Mouse (Mus musculus) hindbrain, embryonic 10.5 days (tissue): ENCODE measurements around the gene Plpp1. TPM values are rescaled to one million over a fixed set of nuclear protein-coding genes. Genes with fewer than 3 reads are reported as not detected.

Source experiments
- DNase-seq: peaks from one replicate; pipeline ENCODE4 v3.0.0-alpha.2; 2017; ENCODE audit warnings: low spot score
- H3K27ac ChIP-seq: fragments of 300-500 bp; sonication (generic); 2 replicates; pipeline ENCODE4 v1.5.1; 2016; ENCODE audit warnings: mild to moderate bottlenecking, moderate library complexity
- H3K27me3 ChIP-seq: fragments of 300-500 bp; sonication (generic); 2 replicates; pipeline ENCODE4 v1.6.1; 2016; ENCODE audit warnings: mild to moderate bottlenecking; ENCODE audit not compliant: poor library complexity, insufficient read depth, severe bottlenecking
- H3K36me3 ChIP-seq: fragments of 300-500 bp; sonication (generic); 2 replicates; pipeline ENCODE4 v1.6.1; 2016; ENCODE audit warnings: mild to moderate bottlenecking, moderate library complexity
- H3K4me1 ChIP-seq: fragments of 300-500 bp; sonication (generic); replicated peaks from 2 replicates; pipeline ENCODE4 v1.6.1; 2016; ENCODE audit warnings: mild to moderate bottlenecking
- H3K4me3 ChIP-seq: fragments of 300-500 bp; sonication (generic); 2 replicates; pipeline ENCODE4 v1.5.1; 2016; ENCODE audit warnings: mild to moderate bottlenecking, moderate library complexity
- H3K9me3 ChIP-seq: fragments of 300-500 bp; sonication (generic); 2 replicates; pipeline ENCODE4 v1.6.1; 2016; ENCODE audit warnings: mild to moderate bottlenecking, moderate library complexity
- WGBS: fragments of 180-500 bp; shearing (Covaris S2); methylation state at CpG from one replicate; pipeline ENCODE4 v1.1.7; 2016; 5-methylcytosine and 5-hydroxymethylcytosine counted together
- polyA plus RNA-seq: library from polyadenylated mRNA; unstranded; fragments of >200 nt; fragmentation: Nextera tagmentation; extraction: Ambion mirVana; gene quantifications from 2 replicates; pipeline ENCODE4 v1.2.1, GENCODE M21; 2016

Plpp1 gene
- polyA plus RNA-seq, 1 experiment from 2014 or later, result 25.5 TPM

DNA sequence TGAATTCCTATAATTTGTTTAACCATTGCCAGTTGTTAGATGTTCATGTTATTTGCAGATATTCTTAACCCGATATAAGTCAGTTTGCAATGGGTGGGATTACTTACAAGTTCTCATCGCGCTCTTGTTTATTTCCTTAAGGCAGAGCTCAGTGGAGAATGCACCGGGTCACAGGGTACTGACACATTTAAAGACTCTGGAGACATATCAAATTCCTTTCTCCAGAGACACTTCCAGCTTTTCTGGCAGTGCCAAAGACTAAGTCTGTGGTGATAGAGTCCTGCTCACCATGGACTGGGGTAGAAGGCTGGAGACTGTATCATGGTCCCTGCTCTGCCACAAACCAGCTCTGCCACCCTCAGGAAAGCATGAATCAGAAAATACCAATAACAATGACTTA is 38.0 kb upstream of the Plpp1 start:
- no peak for DNase-seq
- 0 out of 2 replicates have a peak, but pooled peaks cover 5% of the 10 kb centered on the region for H3K36me3 ChIP-seq
- no peak overlapping the region for H3K27ac ChIP-seq
- H3K27me3 ChIP-seq, result no peaks in the 10 kb centered on the region
- no peak overlapping the region for H3K4me3 ChIP-seq
- 0 out of 2 replicates have a peak, but pooled peaks cover 5% of the 10 kb centered on the region for H3K4me1 ChIP-seq
- WGBS, result 72% methylated on average over 4 of the region's 4 CpGs
- peaks cover 18% of the 10 kb centered on the region for H3K9me3 ChIP-seq

DNA sequence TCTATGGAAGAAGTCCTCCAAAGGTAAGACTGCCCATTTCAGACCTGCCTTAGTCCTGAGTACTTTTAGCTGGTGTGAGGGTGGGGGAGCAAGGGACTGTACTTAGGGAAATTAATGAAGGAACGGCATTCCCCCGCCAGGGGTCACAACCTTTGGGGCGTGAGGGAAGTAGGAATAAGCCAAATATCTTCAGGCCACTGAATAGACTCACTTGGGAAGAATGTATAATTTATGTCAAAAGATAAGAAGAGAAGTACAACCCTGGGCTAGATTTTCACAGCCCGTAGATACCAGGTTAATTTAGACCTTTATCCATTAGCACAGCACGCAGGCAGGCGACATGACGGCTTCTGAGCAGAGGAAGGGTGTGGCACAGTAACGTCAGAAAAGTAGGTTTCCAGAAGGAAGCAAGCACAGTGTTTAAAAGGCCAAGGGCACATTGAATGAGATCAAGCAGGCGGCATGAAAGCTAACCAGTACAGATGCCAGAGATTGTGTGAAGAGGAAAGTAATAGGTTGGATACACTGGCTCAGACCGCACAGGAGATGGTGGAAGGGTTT is 37.0 kb upstream of the Plpp1 start:
- H3K36me3 ChIP-seq, result 0 out of 2 replicates have a peak, but pooled peaks cover 8% of the 10 kb centered on the region
- 0 out of 2 replicates have a peak, but pooled peaks cover 5% of the 10 kb centered on the region for H3K4me1 ChIP-seq
- DNase-seq, result no peak
- no peak overlapping the region for H3K4me3 ChIP-seq
- peaks cover 26% of the 10 kb centered on the region for H3K9me3 ChIP-seq
- no peaks in the 10 kb centered on the region for H3K27me3 ChIP-seq
- 82% methylated on average over 10 of the region's 10 CpGs for WGBS
- no peak overlapping the region for H3K27ac ChIP-seq

DNA sequence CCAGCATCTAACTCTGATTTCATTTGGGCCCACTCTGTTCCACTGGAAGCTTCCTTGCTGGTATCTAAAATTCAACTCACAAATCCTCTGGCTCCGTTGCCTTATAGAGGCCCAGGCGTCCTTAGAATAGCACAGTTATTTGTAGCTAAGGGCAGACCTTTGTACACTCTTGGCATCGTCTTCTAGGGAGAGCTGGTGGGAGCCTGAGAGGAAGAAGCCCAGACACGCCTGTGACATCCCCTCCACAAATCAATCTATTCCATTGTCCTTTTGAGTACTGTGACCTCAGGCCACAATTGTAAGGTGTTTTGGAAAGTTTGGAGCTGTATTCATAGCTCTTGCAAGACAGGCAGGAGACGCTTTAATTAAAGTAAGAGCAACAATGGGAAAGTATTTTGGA is 36.0 kb upstream of the Plpp1 start:
- DNase-seq, result no peak
- Histone ChIP-seq H3K9me3 (peaks cover 26% of the 10 kb centered on the region), H3K36me3 (0 out of 2 replicates have a peak, but pooled peaks cover 8% of the 10 kb centered on the region), H3K4me1 (0 out of 2 replicates have a peak, but pooled peaks cover 5% of the 10 kb centered on the region), H3K27ac (no peak overlapping the region), H3K27me3 (no peaks in the 10 kb centered on the region), H3K4me3 (no peak overlapping the region)
- WGBS, result 80% methylated on average over 5 of the region's 5 CpGs

DNA sequence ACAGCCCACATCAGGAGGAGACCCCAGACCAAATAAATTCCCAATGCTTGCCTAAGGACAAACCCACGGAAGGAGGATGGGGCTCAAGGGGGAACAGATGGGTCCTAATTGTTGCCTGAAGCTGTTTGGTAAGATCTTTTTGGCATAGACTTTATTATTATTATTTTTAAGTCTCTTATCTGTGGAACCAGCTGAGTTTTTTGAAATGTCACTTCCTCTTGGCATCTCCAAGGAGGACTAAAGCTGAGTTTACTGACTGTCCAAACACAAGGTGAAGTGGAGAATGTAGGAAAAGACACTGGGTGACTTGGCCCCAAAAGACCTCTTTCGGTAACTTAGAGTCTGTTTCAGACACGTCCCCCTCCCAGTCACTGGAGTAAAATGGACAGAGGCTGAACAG is 34.9 kb upstream of the Plpp1 start:
- H3K27me3 ChIP-seq, result no peaks in the 10 kb centered on the region
- 0 out of 2 replicates have a peak, but pooled peaks cover 8% of the 10 kb centered on the region for H3K36me3 ChIP-seq
- peaks cover 10% of the 10 kb centered on the region for H3K4me1 ChIP-seq
- peaks cover 26% of the 10 kb centered on the region for H3K9me3 ChIP-seq
- no peak overlapping the region for H3K4me3 ChIP-seq
- WGBS, result 89% methylated on average over 3 of the region's 3 CpGs
- no peak overlapping the region for H3K27ac ChIP-seq
- no peak for DNase-seq

DNA sequence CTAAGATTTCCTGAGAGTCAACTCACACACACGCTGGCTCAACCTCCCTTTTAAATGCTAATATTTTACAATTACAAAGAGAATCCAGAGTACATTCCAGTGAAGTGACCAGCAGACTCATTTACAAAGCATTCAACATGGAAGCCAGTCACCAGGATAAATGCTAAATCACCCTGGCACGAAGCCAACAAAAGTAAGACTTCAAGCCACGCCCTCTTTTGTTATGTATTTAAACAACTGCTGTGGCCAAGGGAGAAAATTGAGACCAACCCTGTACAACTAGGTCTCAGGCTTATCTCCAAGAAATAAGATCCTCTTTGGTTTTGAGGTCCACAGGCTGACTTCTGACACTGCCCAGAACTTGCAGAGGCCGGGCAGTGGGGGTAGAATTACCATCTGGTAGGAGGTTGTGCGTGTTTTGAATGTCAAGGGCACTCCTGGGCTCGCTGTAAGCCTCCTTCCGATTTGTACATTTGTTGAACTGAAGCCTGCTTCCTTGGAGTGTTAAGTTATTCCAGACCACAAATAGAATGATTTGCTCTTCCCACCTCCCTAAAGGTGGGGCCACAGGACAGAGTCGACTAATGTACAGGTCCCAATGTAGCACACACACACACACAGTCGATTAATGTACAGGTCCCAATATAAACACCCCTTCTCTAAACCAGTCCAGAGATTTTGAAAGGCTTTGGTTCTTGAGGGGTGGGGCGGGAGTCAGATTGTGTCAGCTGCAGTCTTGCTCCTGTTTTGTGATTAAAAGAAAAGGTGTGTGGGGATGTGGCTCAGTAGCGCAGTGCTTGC is 29.9 kb upstream of the Plpp1 start:
- WGBS, result 40% methylated on average over 11 of the region's 11 CpGs
- Histone ChIP-seq H3K4me3 (no peak overlapping the region), H3K27ac (peak overlapping the region; percentile 64; the same call in 1 of the 2 replicates), H3K9me3 (peaks cover 26% of the 10 kb centered on the region), H3K4me1 (peaks cover 20% of the 10 kb centered on the region), H3K36me3 (0 out of 2 replicates have a peak, but pooled peaks cover 8% of the 10 kb centered on the region), H3K27me3 (no peaks in the 10 kb centered on the region)
- peak; percentile 38 for DNase-seq

DNA sequence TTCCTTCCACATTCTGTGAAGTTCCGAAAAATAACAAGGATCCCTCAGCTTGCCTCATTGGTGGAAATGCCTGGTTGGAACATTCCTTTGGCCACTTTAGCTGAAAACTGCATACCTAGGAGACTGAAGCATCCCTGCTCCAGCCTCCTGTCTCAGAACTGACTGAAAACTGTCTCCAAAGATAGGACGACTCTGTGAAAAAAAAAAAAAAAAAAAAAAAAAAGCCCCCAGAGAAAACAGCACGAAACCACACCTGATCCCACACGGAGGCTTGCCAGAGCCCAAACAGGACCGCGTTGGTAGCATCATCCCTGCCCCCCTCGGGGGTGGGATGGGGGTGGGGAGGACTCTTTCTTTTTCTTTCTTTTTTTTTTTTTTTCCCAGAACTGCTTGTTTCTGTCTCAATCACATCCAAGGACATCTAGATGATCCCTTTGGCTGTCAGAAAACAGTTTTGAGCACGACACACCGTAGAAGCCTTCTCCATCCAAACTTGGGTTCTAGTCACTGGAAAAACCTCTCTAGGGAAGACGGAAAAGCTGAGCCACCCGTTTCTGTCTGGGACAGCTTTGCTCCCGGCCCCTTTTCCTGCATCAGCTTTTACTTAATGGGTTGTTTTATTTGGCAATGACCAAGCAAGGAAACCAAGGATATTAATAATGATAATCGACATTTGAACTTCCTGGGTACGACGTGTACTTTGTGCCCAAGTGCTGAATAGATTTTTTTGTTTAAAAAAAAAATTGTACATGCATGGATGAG is 29.0 kb upstream of the Plpp1 start:
- Histone ChIP-seq H3K9me3 (peaks cover 17% of the 10 kb centered on the region), H3K4me1 (peaks cover 20% of the 10 kb centered on the region), H3K4me3 (no peak overlapping the region), H3K36me3 (0 out of 2 replicates have a peak, but pooled peaks cover 8% of the 10 kb centered on the region), H3K27me3 (no peaks in the 10 kb centered on the region), H3K27ac (0 out of 2 replicates have a peak overlapping the region, but pooled peaks have one; percentile 64)
- 55% methylated on average over 15 of the region's 15 CpGs for WGBS
- no peak for DNase-seq

DNA sequence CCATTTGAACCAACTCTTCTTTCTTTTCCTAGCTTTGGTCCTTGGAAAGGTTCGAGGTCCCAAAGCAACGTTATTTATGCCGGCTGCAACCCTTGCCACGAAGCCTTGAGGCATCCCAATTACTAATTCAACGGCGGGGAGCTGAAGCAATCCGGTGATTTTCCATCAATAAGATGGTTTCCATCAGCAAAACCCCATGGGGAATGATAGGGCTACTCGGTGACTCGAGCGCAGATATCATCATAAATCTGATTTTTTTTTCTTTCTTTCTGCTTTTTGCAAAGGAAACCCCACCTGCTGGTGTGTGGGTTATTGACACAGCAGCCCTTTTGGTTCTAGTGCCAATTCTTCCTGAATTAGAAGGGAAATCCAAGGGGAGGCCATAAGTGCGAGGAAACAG is 28.3 kb upstream of the Plpp1 start:
- 0 out of 2 replicates have a peak, but pooled peaks cover 6% of the 10 kb centered on the region for H3K36me3 ChIP-seq
- DNase-seq, result no peak
- H3K4me1 ChIP-seq, result peaks cover 20% of the 10 kb centered on the region
- no peak overlapping the region for H3K27ac ChIP-seq
- no peak overlapping the region for H3K4me3 ChIP-seq
- 72% methylated on average over 11 of the region's 11 CpGs for WGBS
- H3K27me3 ChIP-seq, result no peaks in the 10 kb centered on the region
- peaks cover 11% of the 10 kb centered on the region for H3K9me3 ChIP-seq

DNA sequence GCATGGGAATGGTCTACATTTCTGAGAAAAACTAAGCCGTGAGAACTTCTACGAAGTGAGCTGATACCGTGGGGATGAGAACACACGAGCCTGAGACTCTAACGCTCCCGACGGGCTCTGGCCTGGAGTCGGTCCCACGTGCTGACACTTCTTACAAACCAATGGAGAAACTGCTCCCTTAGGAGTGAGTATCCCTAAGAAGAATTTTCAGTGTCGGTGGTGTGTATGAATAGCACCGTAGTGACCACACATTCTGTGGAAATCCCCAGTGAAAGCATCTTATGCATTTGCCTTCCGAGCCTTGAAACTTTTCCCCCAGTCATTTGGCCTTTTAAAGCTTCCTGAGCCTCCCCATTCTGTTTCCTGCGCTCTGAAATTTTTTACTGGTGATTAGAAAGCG is 27.7 kb upstream of the Plpp1 start:
- Histone ChIP-seq H3K4me3 (no peak overlapping the region), H3K4me1 (peaks cover 20% of the 10 kb centered on the region), H3K36me3 (no peaks in the 10 kb centered on the region), H3K27me3 (no peaks in the 10 kb centered on the region), H3K9me3 (peaks cover 5% of the 10 kb centered on the region), H3K27ac (no peak overlapping the region)
- 82% methylated on average over 14 of the region's 14 CpGs for WGBS
- DNase-seq, result no peak

DNA sequence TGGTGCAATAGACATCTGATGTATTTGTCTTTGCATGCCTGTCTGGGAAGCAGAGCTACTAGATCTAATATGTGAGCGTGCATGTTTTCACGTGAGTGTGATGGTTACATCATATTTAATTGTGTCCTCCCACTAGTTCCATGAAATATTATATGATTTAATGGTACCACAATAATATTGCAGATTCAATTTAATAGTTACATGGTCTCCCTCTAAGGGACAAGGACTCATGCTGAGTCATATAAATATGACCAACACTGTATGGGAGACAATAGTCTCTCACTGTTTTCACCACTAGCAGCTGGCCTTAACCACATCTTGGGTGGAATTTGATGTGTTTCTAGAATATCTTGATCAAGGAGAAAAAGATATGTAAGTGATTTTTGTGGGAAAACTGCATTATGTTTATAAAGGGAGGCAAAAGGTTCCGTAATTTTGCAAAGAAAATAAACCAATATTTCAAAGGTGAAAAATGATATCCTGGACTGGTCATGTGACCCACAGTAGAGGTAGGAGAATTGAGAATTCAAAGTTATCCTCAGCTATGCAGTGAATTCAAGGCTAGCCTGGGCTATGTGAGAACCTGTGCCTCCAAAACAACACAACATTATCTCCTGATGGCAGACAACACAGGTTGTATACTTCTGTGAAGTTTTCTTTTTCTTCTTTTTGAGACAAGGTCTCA is 26.5 kb upstream of the Plpp1 start:
- Histone ChIP-seq H3K9me3 (no peaks in the 10 kb centered on the region), H3K36me3 (no peaks in the 10 kb centered on the region), H3K4me1 (peaks cover 20% of the 10 kb centered on the region), H3K4me3 (no peak overlapping the region), H3K27me3 (no peaks in the 10 kb centered on the region), H3K27ac (no peak overlapping the region)
- WGBS, result 96% methylated on average over 3 of the region's 3 CpGs
- DNase-seq, result no peak

DNA sequence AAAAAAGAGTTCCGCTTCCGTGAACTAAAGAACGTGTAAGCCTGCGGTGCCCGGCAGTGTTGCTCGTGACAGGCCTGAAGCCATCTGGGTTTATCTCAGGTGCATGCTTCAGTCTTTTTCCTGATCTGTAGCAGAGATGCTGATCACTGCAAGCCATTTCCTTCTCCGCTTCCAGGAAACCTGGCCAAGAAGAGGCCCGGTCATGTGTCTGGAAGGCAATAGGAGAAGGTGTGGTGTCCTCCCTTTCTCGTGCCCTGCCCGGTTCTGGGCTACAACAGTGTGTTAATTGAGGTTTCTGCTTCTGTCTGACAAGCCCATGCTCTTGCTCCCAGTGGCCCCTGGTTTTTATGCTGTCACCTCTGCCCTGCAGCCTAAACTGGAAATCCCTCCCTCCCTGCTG is 24.7 kb upstream of the Plpp1 start:
- Histone ChIP-seq H3K9me3 (no peaks in the 10 kb centered on the region), H3K4me3 (no peak overlapping the region), H3K27me3 (no peaks in the 10 kb centered on the region), H3K4me1 (peaks cover 10% of the 10 kb centered on the region), H3K36me3 (no peaks in the 10 kb centered on the region), H3K27ac (no peak overlapping the region)
- no peak for DNase-seq
- WGBS, result 87% methylated on average over 10 of the region's 10 CpGs

DNA sequence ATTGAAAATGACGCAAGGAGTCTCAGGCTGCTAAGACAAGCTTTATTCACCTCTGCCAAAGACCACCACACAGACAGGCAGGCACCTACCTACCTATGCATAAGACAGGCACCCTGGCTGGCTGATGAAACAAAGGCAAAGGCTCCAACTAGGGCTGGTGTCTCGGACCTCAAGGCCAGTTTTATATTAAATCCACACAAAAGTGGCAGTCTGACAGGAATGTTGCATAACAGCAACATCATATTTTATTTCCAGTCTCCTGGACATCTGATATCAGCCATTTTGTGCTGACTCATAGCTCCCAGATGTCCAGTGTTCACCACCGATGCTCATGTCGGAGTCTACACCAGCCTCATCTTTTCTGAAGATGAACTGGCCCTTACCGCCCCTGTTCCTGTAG is 22.2 kb upstream of the Plpp1 start:
- Histone ChIP-seq H3K4me3 (no peak overlapping the region), H3K4me1 (no peaks in the 10 kb centered on the region), H3K36me3 (no peaks in the 10 kb centered on the region), H3K27me3 (no peaks in the 10 kb centered on the region), H3K9me3 (no peaks in the 10 kb centered on the region), H3K27ac (no peak overlapping the region)
- 94% methylated on average over 5 of the region's 5 CpGs for WGBS
- no peak for DNase-seq

DNA sequence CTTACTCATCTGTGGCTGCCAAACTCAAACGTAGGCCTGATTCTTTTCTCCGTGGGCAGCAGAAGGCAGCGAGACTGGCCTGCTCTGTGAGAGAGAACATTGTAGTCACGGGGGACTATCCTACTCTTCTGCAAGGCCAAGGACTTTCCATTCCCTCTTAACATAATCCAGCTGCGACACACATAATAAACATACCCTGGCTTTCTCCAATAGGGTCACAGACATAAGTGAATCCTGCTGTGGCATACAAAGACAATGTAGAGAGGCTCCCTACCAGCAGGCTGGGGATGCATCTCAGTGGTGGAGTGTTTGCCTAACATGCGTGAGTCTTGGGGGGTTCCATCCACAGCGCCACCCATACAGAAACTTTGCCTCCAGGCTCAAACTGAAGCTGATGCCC is 15.3 kb upstream of the Plpp1 start:
- Histone ChIP-seq H3K27ac (no peak overlapping the region), H3K9me3 (no peaks in the 10 kb centered on the region), H3K27me3 (no peaks in the 10 kb centered on the region), H3K4me1 (peaks cover 14% of the 10 kb centered on the region; the same call in 1 of the 2 replicates), H3K36me3 (no peaks in the 10 kb centered on the region), H3K4me3 (no peak overlapping the region)
- DNase-seq, result no peak
- 62% methylated on average over 7 of the region's 7 CpGs for whole genome bisulfite sequencing
